Mouse (Mus musculus) olfactory bulb, adult 2 months (tissue): ENCODE data around the gene Bcorl1.

Experiments used
- CTCF ChIP-seq: fragments of 200-500 bp; IDR thresholded peaks from 2 replicates; pipeline ENCODE4 v1.5.1; 2012; ENCODE audit warnings: low read depth, mild to moderate bottlenecking, low read length, moderate library complexity; ENCODE audit not compliant: insufficient read depth
- POLR2A ChIP-seq: fragments of 200-500 bp; IDR thresholded peaks from 2 replicates; pipeline ENCODE4 v1.6.1; 2012; ENCODE audit warnings: mild to moderate bottlenecking, low read depth, low read length, moderate library complexity; ENCODE audit not compliant: insufficient read depth

- TF ChIP-seq POLR2A (no peak), CTCF (no peak)
These were observed 113.9 kb downstream of the Bcorl1 start for GRCm38 (mm10) chrX:48455018-48455417.
